Mouse (Mus musculus) ES-Bruce4 (cell line): Measurements from ENCODE around the gene Ssbp4.

Experiments
- CTCF ChIP-seq: IDR thresholded peaks from one replicate; pipeline ENCODE4 v1.8.1; 2011; ENCODE audit warnings: low read depth, low read length
- EP300 ChIP-seq: IDR thresholded peaks from 2 replicates; pipeline ENCODE4 v1.6.1; 2011; ENCODE audit warnings: low read depth, low read length; ENCODE audit not compliant: insufficient read depth
- POLR2A ChIP-seq: IDR thresholded peaks from one replicate; pipeline ENCODE4 v1.8.1; 2011; ENCODE audit warnings: low read length; ENCODE audit not compliant: insufficient read depth

DNA sequence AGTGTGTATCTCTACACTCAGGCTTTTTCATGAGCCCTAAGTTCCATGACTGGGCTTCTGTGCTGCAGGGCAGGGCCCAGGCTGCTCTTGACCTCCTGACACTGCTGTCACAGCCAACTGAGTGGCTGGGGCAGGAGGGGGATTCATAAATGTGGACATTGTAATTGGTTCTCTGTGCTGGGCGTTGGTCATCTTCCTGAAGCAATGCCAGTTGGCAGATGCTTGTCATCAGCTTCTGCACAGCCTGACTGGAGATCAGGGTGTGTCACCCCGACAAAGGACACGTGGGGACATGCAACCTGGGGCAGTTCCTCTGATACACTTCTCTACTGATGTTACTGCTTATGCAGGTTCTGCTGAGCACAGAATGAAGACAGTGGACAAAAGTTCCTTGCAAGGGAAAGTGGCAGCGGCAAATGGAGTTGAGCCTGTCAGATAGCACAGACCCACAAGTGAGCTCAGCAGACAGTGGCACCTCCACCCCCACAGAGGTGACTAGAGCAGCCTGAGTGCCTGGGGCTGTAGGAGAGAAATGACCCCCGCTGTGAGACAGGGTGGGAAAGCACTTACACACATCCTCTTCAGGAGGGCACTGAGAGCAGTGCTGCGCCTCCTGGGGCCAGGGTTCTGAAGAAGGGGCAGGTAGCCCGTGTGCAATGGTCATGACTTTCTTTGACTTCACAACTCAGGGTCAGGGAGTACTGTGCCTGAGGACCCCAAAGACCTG is 46.7 kb downstream of the Ssbp4 start:
- TF ChIP-seq EP300 (no peak), CTCF (no peak), POLR2A (no peak)
